8 mouse cellular contexts compared by ENCODE assay signal in genomic region chr2:119322587-119323300, GRCm38 (mm10). TPM values are rescaled to one million over a fixed set of nuclear protein-coding genes. Genes with fewer than 3 reads are reported as not detected.
DNase-seq lines count a peak whose midpoint lies in the region; ATAC-seq and TF ChIP-seq lines count a peak whose summit lies in the region.

No protein-coding gene starts in this region.

- H3K9me3 ChIP-seq in heart, embryonic 15.5 days (replicated peaks), result no peaks in the 10 kb centered on the region
- H3K9me3 ChIP-seq in midbrain, embryonic 13.5 days, result no peaks in the 10 kb centered on the region

- H3K9ac ChIP-seq in heart, embryonic 15.5 days, result peak overlapping the region; percentile 50; the same call in 1 of the 2 replicates
- H3K9ac ChIP-seq in midbrain, embryonic 13.5 days (replicated peaks), result peak overlapping the region; percentile 51; the same call in 1 of the 2 replicates

- no peaks in the 10 kb centered on the region for H3K36me3 ChIP-seq in spleen, adult 2 months (ENCODE audit: control insufficient read depth, insufficient read depth, low read length)
- H3K36me3 ChIP-seq in heart, embryonic 15.5 days, result no peaks in the 10 kb centered on the region
- no peaks in the 10 kb centered on the region for H3K36me3 ChIP-seq in midbrain, embryonic 13.5 days

- WGBS in spleen, adult 2 months, result 22% methylated on average over 38 of the region's 39 CpGs
- 15% methylated on average over 39 of the region's 39 CpGs for WGBS in heart, embryonic 15.5 days
- WGBS in midbrain, embryonic 13.5 days, result 1% methylated on average over 39 of the region's 39 CpGs

- no peak for TF ChIP-seq CTCF in spleen, adult 2 months (IDR thresholded peaks at IDR 0.05; ENCODE audit: extremely low read depth, insufficient read depth, insufficient read length, insufficient replicate concordance)

- no peak overlapping the region for H3K27ac ChIP-seq in spleen, adult 2 months (ENCODE audit: insufficient read depth, low read length)
- no peak overlapping the region; the same call in 1 of the 2 replicates for H3K27ac ChIP-seq in heart, embryonic 15.5 days
- peak overlapping the region; percentile 39; the same call in 1 of the 2 replicates for H3K27ac ChIP-seq in midbrain, embryonic 13.5 days

- peak overlapping the region; percentile 76 for H3K4me2 ChIP-seq in heart, embryonic 15.5 days
- peak overlapping the region; percentile 67 for H3K4me2 ChIP-seq in midbrain, embryonic 13.5 days (replicated peaks)

- no peak for TF ChIP-seq POLR2A in spleen, adult 2 months (IDR thresholded peaks at IDR 0.05; ENCODE audit: low read depth, low read length)

- H3K4me1 ChIP-seq in spleen, adult 2 months (ENCODE audit: control insufficient read depth, insufficient read depth, insufficient read length), result peaks cover 27% of the 10 kb centered on the region
- peaks cover 51% of the 10 kb centered on the region for H3K4me1 ChIP-seq in heart, embryonic 15.5 days (replicated peaks)
- peaks cover 65% of the 10 kb centered on the region for H3K4me1 ChIP-seq in midbrain, embryonic 13.5 days (replicated peaks)

- peak; percentile 49 for DNase-seq in adrenal gland, adult 2 months
- DNase-seq in adrenal gland, postnatal 4 days (ENCODE audit: low spot score in 2 of 2), result no peak
- DNase-seq in spleen, adult 2 months (ENCODE audit: low read depth in 1 of 2, low spot score in 2 of 2), result no peak
- DNase-seq in spleen, adult 18-20 months, result no peak
- DNase-seq in left cerebral cortex, postnatal 10 days (ENCODE audit: extremely low spot score in 1 of 2, low spot score in 2 of 2), result peak; percentile 71 to 76
- no peak for DNase-seq in c-Kit-positive CD71-positive TER-119-positive erythroid progenitor cells, embryonic 14.5 days (ENCODE audit: low spot score)

- peaks cover 37% of the 10 kb centered on the region for H3K27me3 ChIP-seq in spleen, adult 2 months (ENCODE audit: control insufficient read depth, insufficient read depth, low read length)
- H3K27me3 ChIP-seq in heart, embryonic 15.5 days, result peaks cover 70% of the 10 kb centered on the region
- peaks cover 96% of the 10 kb centered on the region for H3K27me3 ChIP-seq in midbrain, embryonic 13.5 days

- peak overlapping the region; percentile 14; the same call in 1 of the 2 replicates for H3K4me3 ChIP-seq in spleen, adult 2 months (ENCODE audit: extremely low read depth, insufficient read depth, insufficient read length)
- H3K4me3 ChIP-seq in heart, embryonic 15.5 days, result peak overlapping the region; percentile 45
- H3K4me3 ChIP-seq in midbrain, embryonic 13.5 days (replicated peaks), result peak overlapping the region; percentile 37

- intact Hi-C loops in left cerebral cortex, postnatal 10 days (cut with DNase I), result no loop called here

- ATAC-seq in heart, embryonic 15.5 days (replicated peaks; ENCODE audit: insufficient number of reproducible peaks, insufficient read depth, low FRiP score, low read depth), result no peak
- peak; percentile 71 for ATAC-seq in midbrain, embryonic 13.5 days

RNA-seq across cellular contexts. Expression of gene Dll4, which starts 2.8 kb away (rescaled TPM):
- 1 to 10 TPM; 5.8 to 9.8 TPM for total RNA-seq in adrenal gland, adult 2 months (2021)
- polyA plus RNA-seq in adrenal gland, adult 2 months (2012; rRNA removed), result 14.9 and 16.0 TPM in 2 replicates
- total RNA-seq in adrenal gland, postnatal 4 days (2021), result 10 to 100 TPM; 13.8 to 15.0 TPM
- polyA plus RNA-seq in spleen, adult 2 months (2012; rRNA removed), result 5.6 and 6.2 TPM in 2 replicates
- 9.2 and 14.2 TPM in 2 replicates for polyA plus RNA-seq in heart, embryonic 15.5 days (2015; fragmentation: Nextera tagmentation; extraction: Ambion mirVana)
- total RNA-seq in left cerebral cortex, postnatal 10 days (2021), result 1 to 10 TPM; 5.5 to 6.7 TPM
- 5.4 and 5.9 TPM in 2 replicates for polyA plus RNA-seq in midbrain, embryonic 13.5 days (2015; fragmentation: Nextera tagmentation; extraction: Ambion mirVana)

RNA-seq across cellular contexts. Expression of gene Chac1, which starts 28.3 kb away (rescaled TPM):
- total RNA-seq in adrenal gland, adult 2 months (2021), result 10 to 100 TPM in 1 of 2 experiments, 1 to 10 TPM in 1; 3.1 to 28.4 TPM
- 12.8 and 21.4 TPM in 2 replicates for polyA plus RNA-seq in adrenal gland, adult 2 months (2012; rRNA removed)
- total RNA-seq in adrenal gland, postnatal 4 days (2021), result 1 to 10 TPM; 1.3 to 2.0 TPM
- polyA plus RNA-seq in spleen, adult 2 months (2012; rRNA removed), result 1.9 and 2.9 TPM in 2 replicates
- polyA plus RNA-seq in heart, embryonic 15.5 days (2015; fragmentation: Nextera tagmentation; extraction: Ambion mirVana), result 0.63 and 0.76 TPM in 2 replicates
- 10 to 100 TPM; 10.1 to 10.6 TPM for total RNA-seq in left cerebral cortex, postnatal 10 days (2021)
- polyA plus RNA-seq in midbrain, embryonic 13.5 days (2015; fragmentation: Nextera tagmentation; extraction: Ambion mirVana), result 4.0 and 4.3 TPM in 2 replicates

RNA-seq across cellular contexts. Expression of gene Vps18, which starts 34.2 kb away (rescaled TPM):
- 10 to 100 TPM; 21.2 to 22.0 TPM for total RNA-seq in adrenal gland, adult 2 months (2021)
- polyA plus RNA-seq in adrenal gland, adult 2 months (2012; rRNA removed), result 27.6 and 30.1 TPM in 2 replicates
- 10 to 100 TPM; 24.3 to 24.4 TPM for total RNA-seq in adrenal gland, postnatal 4 days (2021)
- polyA plus RNA-seq in spleen, adult 2 months (2012; rRNA removed), result 19.3 and 24.1 TPM in 2 replicates
- polyA plus RNA-seq in heart, embryonic 15.5 days (2015; fragmentation: Nextera tagmentation; extraction: Ambion mirVana), result 10.3 and 14.7 TPM in 2 replicates
- total RNA-seq in left cerebral cortex, postnatal 10 days (2021), result 10 to 100 TPM; 33.7 to 33.8 TPM
- polyA plus RNA-seq in midbrain, embryonic 13.5 days (2015; fragmentation: Nextera tagmentation; extraction: Ambion mirVana), result 26.0 and 26.3 TPM in 2 replicates

RNA-seq across cellular contexts. Expression of gene Rhov, which starts 51.7 kb away (rescaled TPM):
- total RNA-seq in adrenal gland, adult 2 months (2021), result 1 to 10 TPM in 1 of 2 experiments, under 1 TPM in 1; 0.23 to 2.2 TPM
- 0.34 and 0.91 TPM in 2 replicates for polyA plus RNA-seq in adrenal gland, adult 2 months (2012; rRNA removed)
- under 1 TPM; 0.62 to 0.76 TPM for total RNA-seq in adrenal gland, postnatal 4 days (2021)
- 0.15 and 0.38 TPM in 2 replicates for polyA plus RNA-seq in spleen, adult 2 months (2012; rRNA removed)
- polyA plus RNA-seq in heart, embryonic 15.5 days (2015; fragmentation: Nextera tagmentation; extraction: Ambion mirVana), result 0.44 and 2.2 TPM in 2 replicates
- total RNA-seq in left cerebral cortex, postnatal 10 days (2021), result 10 to 100 TPM; 14.3 to 16.3 TPM
- polyA plus RNA-seq in midbrain, embryonic 13.5 days (2015; fragmentation: Nextera tagmentation; extraction: Ambion mirVana), result 15.1 and 15.5 TPM in 2 replicates

Comparison
In these comparisons a context has a peak if more than half of its experiments do, and no peak if none do; other contexts are left out.
1. DNase-seq: peak in adrenal gland, adult 2 months (single experiment) and left cerebral cortex, postnatal 10 days (2 of 2); none in adrenal gland, postnatal 4 days (0 of 2), spleen, adult 2 months (0 of 2), spleen, adult 18-20 months (0 of 2) and c-Kit-positive CD71-positive TER-119-positive erythroid progenitor cells, embryonic 14.5 days (single experiment).
2. Peak in every context shown above with its lines, with median percentiles within 50 percentile points of each other: H3K4me3 ChIP-seq.